Mouse (Mus musculus) limb, embryonic 11.5 days (tissue): ENCODE measurements at regions not wholly inside any gene's neighbourhood (a gene's known extent, or its start where the extent isn't known, plus 50 kb on each side); places are given as distances from the start of the nearest gene placed in this dataset.
"Not testable (repeated sequence)": the region's sequence is repeated elsewhere in the genome, so short reads cannot be mapped to it uniquely, and the experiment has no call there.

Experiments
- ATAC-seq: fragments of 200-750 bp; cut with Nextera tagmentation; 2 replicates; pipeline ENCODE4 v1.8.0; 2017; ENCODE audit warnings: low read depth; ENCODE audit not compliant: insufficient number of reproducible peaks, low FRiP score, low TSS enrichment
- DNase-seq: peaks from one replicate; pipeline ENCODE4 v3.0.0-alpha.2; 2015; ENCODE audit warnings: low spot score
- H3K27ac ChIP-seq: fragments of 300-500 bp; sonication (generic); replicated peaks from 2 replicates; pipeline ENCODE4 v1.5.1; 2014; ENCODE audit warnings: low read depth, mild to moderate bottlenecking, low read length
- H3K27me3 ChIP-seq: fragments of 300-500 bp; sonication (generic); 2 replicates; pipeline ENCODE4 v1.6.1; 2014; ENCODE audit warnings: mild to moderate bottlenecking, low read length, mixed read lengths; ENCODE audit not compliant: control insufficient read depth, insufficient read depth
- H3K36me3 ChIP-seq: fragments of 300-500 bp; sonication (generic); 2 replicates; pipeline ENCODE4 v1.6.1; 2014; ENCODE audit warnings: mild to moderate bottlenecking, low read length, moderate library complexity, mixed read lengths; ENCODE audit not compliant: control insufficient read depth, insufficient read depth
- H3K4me1 ChIP-seq: fragments of 300-500 bp; sonication (generic); 2 replicates; pipeline ENCODE4 v1.6.1; 2014; ENCODE audit warnings: low read length, mixed read lengths; ENCODE audit not compliant: control insufficient read depth, insufficient read depth
- H3K4me2 ChIP-seq: fragments of 300-500 bp; sonication (generic); 2 replicates; pipeline ENCODE4 v1.6.1; 2014; ENCODE audit warnings: low read depth, mild to moderate bottlenecking, moderate library complexity; ENCODE audit not compliant: severe bottlenecking
- H3K4me3 ChIP-seq: fragments of 300-500 bp; sonication (generic); 2 replicates; pipeline ENCODE4 v1.5.1; 2014; ENCODE audit warnings: low read depth, low read length
- H3K9ac ChIP-seq: fragments of 300-500 bp; sonication (generic); 2 replicates; pipeline ENCODE4 v1.6.1; 2014; ENCODE audit warnings: mild to moderate bottlenecking, low read length
- H3K9me3 ChIP-seq: fragments of 300-500 bp; sonication (generic); 2 replicates; pipeline ENCODE4 v1.6.1; 2016; ENCODE audit warnings: low read length; ENCODE audit not compliant: control insufficient read depth
- whole genome bisulfite sequencing: fragments of 180-500 bp; shearing (Covaris S2); extraction: QIAGEN DNeasy Blood & Tissue Kit; methylation state at CpG from one replicate; pipeline ENCODE4 v1.1.7; 2014; 5-methylcytosine and 5-hydroxymethylcytosine counted together

DNA sequence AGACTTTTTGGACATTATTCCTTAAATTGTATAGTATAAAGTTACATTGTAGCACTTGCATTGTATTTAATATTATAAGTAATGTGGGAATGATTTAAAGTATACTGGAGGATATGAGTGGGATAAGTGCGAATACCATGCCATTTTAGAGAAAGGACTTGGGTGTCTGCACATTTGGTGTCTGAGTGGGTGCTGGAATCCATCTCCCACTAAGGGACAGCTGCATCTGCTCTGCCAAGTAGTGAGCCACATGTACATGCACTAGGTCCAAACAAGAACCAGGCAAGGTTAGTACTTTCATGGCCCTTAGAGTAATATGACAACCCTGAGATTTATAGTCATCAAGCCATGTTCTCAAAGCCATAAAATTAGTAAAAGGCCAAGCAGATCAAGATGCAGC is 146.0 kb upstream of the Pcsk5 start:
- H3K4me3 ChIP-seq, result no peak overlapping the region
- H3K36me3 ChIP-seq, result no peaks in the 10 kb centered on the region
- H3K9me3 ChIP-seq, result no peaks in the 10 kb centered on the region
- WGBS, result 98% methylated on average over 1 of the region's 1 CpGs
- no peaks in the 10 kb centered on the region for H3K4me1 ChIP-seq
- H3K4me2 ChIP-seq, result no peak overlapping the region
- ATAC-seq, result no peak
- H3K9ac ChIP-seq, result no peak overlapping the region
- no peak overlapping the region for H3K27ac ChIP-seq
- no peak for DNase-seq
- H3K27me3 ChIP-seq, result no peaks in the 10 kb centered on the region

DNA sequence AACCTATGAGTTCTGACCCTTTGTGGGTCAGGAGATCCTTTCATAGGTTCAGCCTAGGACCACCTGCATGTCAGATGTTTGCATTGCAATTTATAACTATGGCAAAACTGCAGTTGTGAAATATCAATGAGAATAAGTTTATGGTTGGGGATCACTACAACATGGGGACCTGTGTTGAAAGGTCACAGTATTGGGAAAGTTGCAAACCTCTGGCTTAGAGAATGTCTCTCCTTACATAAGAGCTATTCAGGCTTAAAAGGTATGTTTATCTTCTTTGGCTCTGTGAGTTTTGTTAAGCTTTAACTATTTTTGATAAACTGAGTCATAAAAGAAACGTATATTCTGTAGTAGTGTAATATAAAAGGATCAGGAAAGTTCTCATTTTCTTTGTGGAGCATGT is 128.1 kb upstream of the Pcsk5 start:
- Histone ChIP-seq H3K27ac (no peak overlapping the region), H3K9me3 (no peaks in the 10 kb centered on the region), H3K4me3 (no peak overlapping the region), H3K4me1 (no peaks in the 10 kb centered on the region), H3K36me3 (no peaks in the 10 kb centered on the region), H3K27me3 (no peaks in the 10 kb centered on the region), H3K4me2 (no peak overlapping the region), H3K9ac (no peak overlapping the region)
- WGBS, result 81% methylated on average over 1 of the region's 1 CpGs
- DNase-seq, result no peak
- ATAC-seq, result no peak

DNA sequence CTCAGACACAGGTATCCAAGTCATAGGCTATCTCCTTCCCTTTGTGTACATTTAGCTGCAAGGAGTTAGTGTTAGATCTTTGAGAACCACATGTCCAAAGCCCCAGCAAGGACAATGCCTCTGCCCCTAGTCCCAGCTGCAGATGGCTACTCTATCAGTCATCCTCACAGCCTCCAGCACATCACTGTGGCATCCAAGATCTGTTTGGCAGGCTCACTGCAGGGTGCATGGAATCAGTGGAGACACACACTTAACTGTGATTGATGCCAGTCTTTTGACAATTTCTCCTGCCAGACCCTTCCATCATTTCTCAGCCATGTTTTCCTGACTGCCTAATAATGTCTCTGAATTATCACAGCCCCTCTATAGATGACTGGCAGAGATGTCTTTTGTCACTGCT is 121.0 kb upstream of the Pcsk5 start:
- Histone ChIP-seq H3K4me1 (no peaks in the 10 kb centered on the region), H3K4me3 (no peak overlapping the region), H3K27me3 (no peaks in the 10 kb centered on the region), H3K27ac (no peak overlapping the region), H3K9me3 (no peaks in the 10 kb centered on the region), H3K4me2 (no peak overlapping the region), H3K36me3 (no peaks in the 10 kb centered on the region), H3K9ac (no peak overlapping the region)
- ATAC-seq, result no peak
- DNase-seq, result no peak

DNA sequence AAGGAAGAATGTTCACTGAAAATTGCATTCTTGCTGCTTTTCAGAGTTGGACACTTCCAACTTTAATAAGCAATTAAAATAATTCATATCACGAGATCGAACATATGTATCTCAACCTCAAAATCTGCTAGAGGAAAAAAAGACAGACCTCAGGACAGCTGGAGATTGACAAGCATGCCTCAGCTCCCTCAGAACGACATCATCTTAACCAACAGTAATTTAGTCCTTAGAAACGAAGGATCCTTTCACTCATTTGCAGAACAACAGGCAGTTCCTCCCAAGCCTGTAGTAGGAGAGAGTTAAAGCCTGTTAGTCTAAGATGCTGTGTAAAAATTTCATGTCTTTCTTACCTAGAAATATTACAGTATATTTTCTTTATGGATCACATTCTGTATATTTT is 95.2 kb upstream of the Pcsk5 start:
- Histone ChIP-seq H3K27ac (no peak overlapping the region), H3K9ac (no peak overlapping the region), H3K4me3 (no peak overlapping the region), H3K36me3 (no peaks in the 10 kb centered on the region), H3K27me3 (no peaks in the 10 kb centered on the region), H3K4me1 (no peaks in the 10 kb centered on the region), H3K9me3 (no peaks in the 10 kb centered on the region), H3K4me2 (no peak overlapping the region)
- 83% methylated on average over 4 of the region's 4 CpGs for WGBS
- no peak for DNase-seq
- no peak for ATAC-seq

DNA sequence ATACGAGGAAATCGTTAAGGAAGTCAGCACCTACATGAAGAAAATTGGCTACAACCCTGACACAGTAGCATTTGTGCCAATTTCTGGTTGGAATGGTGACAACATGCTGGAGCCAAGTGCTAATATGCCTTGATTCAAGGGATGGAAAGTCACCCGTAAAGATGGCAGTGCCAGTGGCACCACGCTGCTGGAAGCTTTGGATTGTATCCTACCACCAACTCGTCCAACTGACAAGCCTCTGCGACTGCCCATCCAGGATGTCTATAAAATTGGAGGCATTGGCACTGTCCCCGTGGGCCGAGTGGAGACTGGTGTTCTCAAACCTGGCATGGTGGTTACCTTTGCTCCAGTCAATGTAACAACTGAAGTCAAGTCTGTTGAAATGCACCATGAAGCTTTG is 89.7 kb upstream of the Pcsk5 start:
- DNase-seq, H3K27ac ChIP-seq, ATAC-seq, H3K27me3 ChIP-seq, H3K9ac ChIP-seq, H3K36me3 ChIP-seq, H3K4me2 ChIP-seq, H3K4me3 ChIP-seq, H3K4me1 ChIP-seq, H3K9me3 ChIP-seq: not testable (repeated sequence)
- WGBS, result 91% methylated on average over 8 of the region's 8 CpGs

DNA sequence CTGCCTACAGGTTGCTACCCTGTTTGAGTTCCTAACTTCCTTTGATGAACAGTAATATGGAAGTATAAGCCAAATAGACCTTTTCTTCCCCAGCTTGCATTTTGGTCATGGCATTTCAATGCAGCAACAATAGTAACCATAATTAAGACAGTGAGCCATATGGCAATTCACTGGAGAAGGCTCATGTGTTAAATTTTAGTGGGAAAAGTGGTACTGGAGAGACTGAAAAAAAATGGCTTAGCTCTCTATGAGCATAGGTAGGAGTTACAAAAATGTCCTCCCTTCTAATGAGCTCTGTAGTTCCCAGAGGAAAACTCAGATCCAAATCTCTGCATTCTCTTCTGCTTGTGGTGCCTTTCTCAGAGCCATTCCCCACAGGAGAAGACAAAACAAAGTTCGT is 70.1 kb upstream of the Pcsk5 start:
- no peak overlapping the region for H3K4me2 ChIP-seq
- no peaks in the 10 kb centered on the region for H3K9me3 ChIP-seq
- DNase-seq, result no peak
- no peak overlapping the region for H3K9ac ChIP-seq
- H3K4me3 ChIP-seq, result no peak overlapping the region
- H3K27me3 ChIP-seq, result no peaks in the 10 kb centered on the region
- no peak overlapping the region for H3K27ac ChIP-seq
- H3K36me3 ChIP-seq, result no peaks in the 10 kb centered on the region
- no peak for ATAC-seq
- whole genome bisulfite sequencing, result 96% methylated on average over 1 of the region's 1 CpGs
- no peaks in the 10 kb centered on the region for H3K4me1 ChIP-seq

DNA sequence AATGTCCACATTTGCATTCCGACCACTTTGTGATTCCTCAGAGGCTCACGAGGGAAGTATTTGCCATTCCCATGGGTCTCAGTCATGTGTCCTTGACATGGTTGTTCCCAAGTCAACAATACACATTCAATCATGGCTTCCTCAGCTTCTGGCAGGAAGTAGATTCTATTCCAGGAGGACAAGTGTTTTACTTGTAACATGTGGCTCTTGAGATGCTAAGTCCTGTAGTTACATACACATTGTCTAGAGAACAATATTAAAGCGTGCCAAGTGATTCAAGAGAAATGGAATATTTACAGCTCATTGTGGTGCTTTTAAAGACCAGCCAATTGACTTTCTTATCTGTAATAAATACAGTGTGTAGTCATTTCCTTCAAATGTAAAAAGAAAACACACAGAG is 66.7 kb upstream of the Pcsk5 start:
- Histone ChIP-seq H3K9me3 (no peaks in the 10 kb centered on the region), H3K4me3 (no peak overlapping the region), H3K4me1 (no peaks in the 10 kb centered on the region), H3K27ac (no peak overlapping the region), H3K27me3 (no peaks in the 10 kb centered on the region), H3K4me2 (no peak overlapping the region), H3K36me3 (no peaks in the 10 kb centered on the region), H3K9ac (no peak overlapping the region)
- DNase-seq, result no peak
- no peak for ATAC-seq
- WGBS, result 90% methylated on average over 3 of the region's 3 CpGs

DNA sequence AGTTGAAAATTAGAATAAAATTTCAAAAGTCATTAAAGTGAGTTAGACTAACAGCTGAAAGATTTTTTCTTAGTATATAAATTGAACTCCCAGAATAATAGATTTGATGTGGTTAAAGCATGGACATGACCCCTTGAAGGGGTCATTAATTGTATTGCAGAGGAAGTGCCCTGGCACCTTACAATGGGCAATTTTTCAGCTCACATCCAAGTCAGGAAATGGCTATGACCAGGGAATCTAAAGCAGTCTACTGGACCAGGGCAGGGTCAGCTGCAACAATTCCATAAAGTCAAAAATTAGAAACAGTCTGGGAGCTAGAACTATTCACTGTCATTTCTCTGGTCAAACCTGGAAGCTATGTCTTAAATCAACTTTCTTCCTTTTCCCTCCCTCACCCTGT is 55.2 kb upstream of the Pcsk5 start:
- Histone ChIP-seq H3K4me2 (no peak overlapping the region), H3K27ac (no peak overlapping the region), H3K36me3 (no peaks in the 10 kb centered on the region), H3K9me3 (no peaks in the 10 kb centered on the region), H3K4me3 (no peak overlapping the region), H3K9ac (no peak overlapping the region), H3K27me3 (no peaks in the 10 kb centered on the region), H3K4me1 (no peaks in the 10 kb centered on the region)
- no peak for DNase-seq
- ATAC-seq, result no peak
